Mouse (Mus musculus): Measurements from ENCODE around the gene Prpf8.
A peak's percentile ranks its signal among the peaks of the same experiment; 100 is the strongest.
"Not testable (repeated sequence)": the region's sequence is repeated elsewhere in the genome, so short reads cannot be mapped to it uniquely, and the experiment has no call there.

Gene Prpf8

DNA sequence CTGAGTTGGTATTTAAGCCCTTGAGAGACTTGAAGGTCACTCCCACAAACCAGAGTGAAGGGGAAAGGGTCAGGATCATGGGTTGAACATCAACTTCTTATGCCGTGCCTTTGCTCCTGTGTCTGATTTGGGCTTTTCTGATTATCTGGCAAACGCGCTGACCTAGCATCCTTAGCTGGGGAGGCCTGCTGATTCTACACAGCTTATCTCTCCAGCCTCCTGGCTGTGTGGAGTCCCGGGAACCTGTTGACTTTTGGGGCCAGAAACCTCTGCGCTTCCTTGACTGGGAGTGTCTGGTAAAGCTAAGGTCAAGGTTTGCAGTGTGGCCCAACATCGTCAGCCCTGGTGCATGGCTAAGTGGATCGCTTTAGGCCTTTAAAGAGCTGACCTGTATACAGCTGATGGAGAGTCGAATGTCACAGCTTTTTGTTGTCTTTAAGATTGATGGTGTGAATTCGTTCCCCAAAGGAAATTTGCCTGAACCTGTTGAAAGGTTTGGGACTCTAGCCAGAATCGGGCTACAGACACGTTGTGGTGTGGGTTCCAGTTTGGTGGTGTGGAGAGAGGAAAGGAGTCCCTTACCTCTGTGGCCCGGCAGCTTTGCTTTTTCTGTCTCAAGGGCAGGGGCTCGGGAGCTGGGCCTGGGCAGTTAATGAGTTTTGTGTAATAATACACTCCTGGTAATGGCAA, 48.6 kb downstream of the Prpf8 start:
- DNase-seq: no peak

DNA sequence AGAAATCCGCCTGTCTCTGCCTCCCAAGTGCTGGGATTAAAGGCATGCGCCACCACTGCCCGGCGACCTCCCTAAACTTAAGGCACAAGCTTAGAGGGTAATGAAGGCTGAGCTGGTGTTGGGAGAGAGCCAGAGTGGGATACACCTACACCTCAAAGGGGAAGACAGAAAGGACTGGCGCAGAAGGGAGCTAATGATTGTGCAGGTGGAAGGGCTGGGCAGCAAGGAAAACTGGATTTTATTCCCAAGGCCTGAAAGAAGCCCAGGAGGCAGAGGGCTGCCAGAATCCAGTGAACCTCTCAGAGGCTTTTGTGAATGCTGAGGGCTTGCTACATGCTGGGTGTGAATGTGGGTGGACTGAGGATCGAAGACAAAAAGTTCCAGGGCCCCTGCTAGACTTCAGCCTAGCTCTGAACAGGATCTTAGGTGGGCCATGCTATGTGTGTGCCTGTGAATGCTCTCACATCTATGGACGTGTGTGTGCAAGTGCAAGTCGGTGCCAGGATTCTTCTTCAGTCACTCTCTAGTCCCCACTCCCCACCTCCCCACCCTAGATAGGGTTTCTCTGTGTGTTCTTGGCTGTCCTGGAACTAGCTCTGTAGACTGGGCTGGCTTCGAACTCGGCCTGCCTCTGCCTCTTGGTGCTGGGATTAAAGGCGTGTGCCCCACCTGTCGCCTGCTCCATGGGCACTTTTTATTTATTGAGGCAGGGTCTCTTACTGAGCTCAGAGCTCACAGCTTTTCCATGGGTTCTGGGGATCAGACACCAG, 49.8 kb downstream of the Prpf8 start:
- DNase-seq: no peak

DNA sequence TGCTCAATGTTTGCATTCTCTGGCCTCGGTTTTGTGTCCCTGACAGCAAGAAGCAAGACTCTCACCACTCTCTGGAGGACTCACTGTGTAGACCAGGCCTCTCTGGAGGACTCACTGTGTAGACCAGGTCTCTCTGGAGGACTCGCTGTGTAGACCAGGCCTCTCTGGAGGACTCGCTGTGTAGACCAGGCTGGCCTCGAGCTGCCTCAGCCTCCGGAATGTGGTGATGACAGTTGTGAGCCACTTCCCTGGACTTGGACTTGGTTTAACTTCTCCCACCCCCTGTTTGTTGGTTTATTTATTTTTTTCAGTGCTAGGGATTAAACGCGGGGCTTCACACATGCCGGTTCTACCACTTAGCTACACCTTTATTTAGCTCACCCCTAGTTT, 50.4 kb downstream of the Prpf8 start:
- DNase-seq: no peak

DNA sequence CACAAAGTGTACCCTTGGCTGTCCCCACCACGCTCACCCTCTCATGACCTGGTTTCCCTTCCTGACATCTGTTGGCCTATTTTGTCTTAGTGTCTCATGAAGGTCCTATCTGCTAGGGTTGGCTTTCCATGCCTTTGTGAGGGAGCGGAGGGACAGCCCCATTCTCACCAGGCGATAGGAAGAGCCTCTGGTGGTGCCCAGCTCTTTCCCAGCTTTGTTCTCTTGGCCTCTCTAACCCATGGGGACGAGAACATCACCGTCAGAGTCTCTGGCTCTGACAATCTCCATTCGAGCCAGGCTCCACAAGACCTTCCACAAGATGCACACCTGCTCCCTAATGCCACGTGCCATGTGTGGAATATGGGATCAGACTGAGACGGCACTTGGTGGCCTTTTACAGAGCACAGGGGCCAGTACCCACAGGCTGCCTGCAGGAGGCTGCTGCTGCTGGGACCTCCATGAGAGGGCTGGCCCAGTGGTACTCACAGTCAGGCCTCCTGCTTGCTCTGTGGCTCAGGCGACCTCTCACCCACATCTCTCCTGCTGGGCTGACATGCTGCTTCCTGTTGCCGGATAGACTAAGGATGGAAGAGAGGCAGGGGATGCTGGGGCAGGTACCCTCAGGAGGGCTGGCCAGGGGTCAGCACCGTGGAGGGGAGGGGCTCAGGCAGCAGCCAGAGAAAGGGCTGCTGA, 51.0 kb downstream of the Prpf8 start:
- no peak for DNase-seq

DNA sequence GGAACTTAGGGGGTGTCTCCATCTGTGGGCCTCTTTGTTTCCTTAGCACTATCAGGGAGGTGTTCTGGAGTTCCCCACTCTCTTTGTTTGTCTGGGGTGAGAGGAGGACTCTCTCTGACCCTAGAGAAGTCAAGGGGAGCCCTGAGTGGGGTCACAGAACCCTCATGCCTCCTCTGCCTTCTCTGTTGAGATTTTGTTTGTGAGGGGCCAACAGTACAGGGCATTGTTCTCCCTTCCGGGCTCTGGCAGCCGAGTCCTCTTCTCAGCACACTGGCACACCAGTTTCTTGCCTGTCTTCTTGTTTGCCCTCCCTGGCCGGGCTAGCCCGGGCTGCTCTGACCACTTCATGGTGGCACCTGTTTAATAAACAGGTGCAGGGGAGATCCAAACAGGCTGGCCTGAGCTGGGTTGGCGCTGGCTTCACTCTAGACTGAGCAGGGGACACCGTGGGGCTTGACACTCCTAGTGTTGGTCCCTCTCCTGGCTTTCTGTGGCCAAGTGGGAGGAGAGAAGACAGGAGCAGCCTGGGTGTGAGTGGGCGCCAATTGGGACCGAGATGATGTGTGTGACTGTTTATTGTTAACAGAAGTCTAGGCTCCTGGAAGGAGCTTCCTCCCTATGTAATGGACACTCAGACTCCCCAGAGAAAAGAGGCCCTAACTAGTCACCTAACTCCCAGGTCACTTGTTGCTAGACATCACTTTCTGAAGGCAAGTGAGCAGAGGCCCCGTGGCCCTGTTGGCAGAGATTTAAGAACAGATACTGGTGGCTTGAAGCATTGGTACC, 51.8 kb downstream of the Prpf8 start:
- no peak for DNase-seq

GRCm38 (mm10) chr11:75538970-75539299, 52.3 kb downstream of the Prpf8 start:
- peak; percentile 49 for DNase-seq

GRCm38 (mm10) chr11:75540209-75540608, 53.6 kb downstream of the Prpf8 start:
- no peak for DNase-seq

- DNase-seq: no peak
Measured at GRCm38 (mm10) chr11:75540710-75541581, 54.3 kb downstream of the Prpf8 start.

DNA sequence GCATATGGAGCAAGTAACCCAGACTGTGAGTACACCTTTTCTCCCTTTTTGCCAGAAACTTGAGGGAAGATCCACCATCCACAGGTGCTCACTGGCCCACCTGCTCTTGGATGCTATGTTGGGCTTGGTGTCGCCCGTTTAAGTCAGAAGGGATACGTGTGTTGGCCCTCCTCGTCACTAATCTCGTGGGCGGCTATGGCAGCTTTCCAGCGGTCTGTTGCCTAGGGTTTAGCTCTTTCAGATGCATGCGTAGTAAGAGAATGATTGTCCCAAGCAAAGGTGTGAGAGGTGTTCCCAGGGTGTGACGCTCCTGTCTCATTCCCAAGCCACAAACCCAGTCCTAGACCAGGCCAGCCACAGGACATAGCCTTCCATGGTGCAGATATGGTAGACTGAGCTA, 58.1 kb downstream of the Prpf8 start:
- DNase-seq: no peak

DNA sequence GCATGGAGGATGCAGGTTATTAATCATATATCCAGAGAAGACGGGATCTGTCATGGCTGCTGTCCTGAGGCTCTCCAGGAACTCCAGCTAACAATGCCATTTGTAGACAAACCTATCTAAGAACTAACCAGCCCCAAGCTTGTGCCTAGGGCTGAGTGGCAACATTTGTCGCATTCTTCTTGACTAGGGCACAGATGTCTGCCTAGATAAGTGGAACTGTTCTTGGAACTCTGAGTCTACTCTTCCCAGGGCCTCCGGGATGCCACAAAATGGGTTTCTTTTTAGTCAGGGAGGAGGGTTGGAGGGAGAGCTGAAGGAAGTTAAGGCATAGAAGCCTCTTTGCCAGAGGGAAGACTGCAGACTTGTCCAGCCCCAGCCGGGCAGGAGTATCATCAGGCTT, 59.4 kb downstream of the Prpf8 start:
- DNase-seq: no peak

- no peak for DNase-seq
Measured at GRCm38 (mm10) chr11:75549658-75550111, 63.1 kb downstream of the Prpf8 start.

DNA sequence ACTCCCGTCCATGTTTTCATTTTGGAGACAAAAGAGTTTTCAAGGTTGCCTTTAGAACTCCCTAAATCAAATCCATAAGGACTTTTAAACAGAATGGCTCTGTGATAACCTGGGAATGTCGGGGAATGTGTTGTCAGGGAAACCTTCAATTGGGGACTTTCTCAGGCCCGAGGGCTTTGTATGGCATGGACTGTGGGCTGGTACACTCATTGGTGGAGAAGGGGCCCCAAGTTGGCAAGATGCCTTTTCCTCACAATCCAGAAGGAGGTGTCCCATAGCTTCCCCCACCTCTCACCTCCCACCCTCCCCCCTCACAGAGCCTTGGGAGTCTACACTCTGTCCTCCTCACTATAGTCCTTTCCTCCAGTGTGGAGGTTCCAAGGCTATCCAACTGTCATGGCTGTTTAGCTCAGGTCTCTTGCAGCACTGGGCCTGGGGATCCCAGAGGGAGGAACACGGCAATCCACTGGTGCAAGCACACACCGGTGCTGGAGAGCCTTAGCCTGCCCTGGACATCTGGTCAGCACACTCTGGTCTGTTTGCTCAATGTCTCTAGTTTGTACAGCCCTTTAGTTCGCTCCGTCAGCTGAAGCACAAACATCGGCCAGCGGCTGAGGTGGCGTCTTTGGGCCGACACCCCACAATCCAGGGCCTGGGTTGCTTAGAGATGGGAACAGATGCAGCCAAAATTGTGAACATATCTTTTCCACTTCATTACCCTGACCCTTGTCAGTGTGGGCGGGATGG, 63.8 kb downstream of the Prpf8 start:
- DNase-seq: no peak

- DNase-seq: no peak
Measured at GRCm38 (mm10) chr11:75551321-75551720, 64.7 kb downstream of the Prpf8 start.

- no peak for DNase-seq
Measured at GRCm38 (mm10) chr11:75551961-75552441, 65.4 kb downstream of the Prpf8 start.

- DNase-seq: no peak
Measured at GRCm38 (mm10) chr11:75552906-75553482, 66.4 kb downstream of the Prpf8 start.

DNA sequence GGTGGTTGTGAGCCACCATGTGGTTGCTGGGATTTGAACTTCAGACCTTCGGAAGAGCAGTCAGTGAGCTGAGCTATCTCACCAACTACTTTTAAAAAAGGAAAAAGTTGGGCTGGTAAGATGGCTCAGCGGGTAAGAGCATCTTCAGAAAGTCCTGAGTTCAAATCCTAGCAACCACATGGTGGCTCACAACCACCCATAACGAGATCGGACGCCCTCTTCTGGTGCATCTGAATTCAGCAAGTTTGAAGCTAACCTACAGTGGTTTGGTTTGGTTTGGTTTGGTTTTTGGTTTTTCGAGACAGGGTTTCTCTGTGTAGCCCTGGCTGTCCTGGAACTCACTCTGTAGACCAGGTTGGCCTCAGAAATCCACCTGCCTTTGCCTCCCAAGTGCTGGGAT, 69.4 kb downstream of the Prpf8 start:
- DNase-seq: not testable (repeated sequence)

GRCm38 (mm10) chr11:75557142-75557541, 70.5 kb downstream of the Prpf8 start:
- DNase-seq: no peak

DNA sequence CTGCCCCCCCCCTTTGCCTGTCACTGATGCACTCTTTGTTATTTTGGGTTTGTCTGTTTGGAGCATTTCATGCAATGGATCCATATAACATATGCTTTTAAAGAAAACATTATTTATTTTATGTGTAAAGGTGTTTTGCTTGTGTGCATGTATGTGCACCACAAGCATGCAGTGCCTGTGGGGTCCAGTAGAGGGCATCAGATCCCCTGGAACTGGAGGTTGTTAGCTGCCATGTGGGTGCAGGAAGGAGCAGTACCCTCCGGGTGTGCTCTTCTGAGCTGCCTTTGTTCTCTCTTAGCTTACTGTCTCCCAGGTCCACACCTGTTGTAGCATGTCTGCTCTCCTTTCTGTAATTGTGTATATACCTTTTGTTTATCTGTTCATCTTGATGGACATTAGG, 71.5 kb downstream of the Prpf8 start:
- no peak for DNase-seq
